Mouse (Mus musculus): ENCODE data around the gene Mreg. TPM values are rescaled to one million over a fixed set of nuclear protein-coding genes. Genes with fewer than 3 reads are reported as not detected.

The Mreg gene
- total RNA-seq, 2 experiments from 2014 or later: 30.2 to 31.0 TPM

GRCm38 (mm10) chr1:72198142-72198806 is 13.8 kb downstream of the Mreg start:
- DNase-seq: no peak
- intact Hi-C loops (cut with DNase I): no loop called here

- intact Hi-C loops (cut with DNase I): no loop called here
Observed at GRCm38 (mm10) chr1:72196626-72197359, 15.3 kb downstream of the Mreg start.

GRCm38 (mm10) chr1:72196123-72196522 is 16.0 kb downstream of the Mreg start:
- DNase-seq: no peak
- intact Hi-C loops (cut with DNase I): no loop called here

More at GRCm38 (mm10) chr1:72196626-72197359, 15.3 kb downstream of the Mreg start:
- no peak for DNase-seq

GRCm38 (mm10) chr1:72191449-72191848 is 20.7 kb downstream of the Mreg start:
- no peak for DNase-seq
- intact Hi-C loops (cut with DNase I): no loop called here

GRCm38 (mm10) chr1:72188142-72188738 is 23.9 kb downstream of the Mreg start:
- no peak for DNase-seq
- intact Hi-C loops (cut with DNase I): no loop called here

GRCm38 (mm10) chr1:72187486-72187885 is 24.6 kb downstream of the Mreg start:
- intact Hi-C loops (cut with DNase I): no loop called here
- DNase-seq: no peak

GRCm38 (mm10) chr1:72186151-72186550 is 26.0 kb downstream of the Mreg start:
- no peak for DNase-seq
- intact Hi-C loops (cut with DNase I): no loop called here

- no peak for DNase-seq
- intact Hi-C loops (cut with DNase I): no loop called here
Observed at GRCm38 (mm10) chr1:72183554-72183953, 28.6 kb downstream of the Mreg start.

GRCm38 (mm10) chr1:72182930-72183499 is 29.1 kb downstream of the Mreg start:
- intact Hi-C loops (cut with DNase I): no loop called here
- DNase-seq: peak; percentile 54 to 67

- intact Hi-C loops (cut with DNase I): no loop called here
- no peak for DNase-seq
Observed at GRCm38 (mm10) chr1:72179947-72180346, 32.2 kb downstream of the Mreg start.

- intact Hi-C loops (cut with DNase I): no loop called here
- DNase-seq: peak in 1 of 2 experiments; percentile 21
Observed at GRCm38 (mm10) chr1:72176239-72176638, 35.9 kb downstream of the Mreg start.

- DNase-seq: no peak
- intact Hi-C loops (cut with DNase I): no loop called here
Observed at GRCm38 (mm10) chr1:72174183-72174582, 37.9 kb downstream of the Mreg start.

GRCm38 (mm10) chr1:72173402-72174051 is 38.6 kb downstream of the Mreg start:
- DNase-seq: no peak
- intact Hi-C loops (cut with DNase I): no loop called here

GRCm38 (mm10) chr1:72172788-72173187 is 39.3 kb downstream of the Mreg start:
- no peak for DNase-seq
- intact Hi-C loops (cut with DNase I): no loop called here

GRCm38 (mm10) chr1:72171001-72171860 is 40.9 kb downstream of the Mreg start:
- peak; percentile 20 to 38 for DNase-seq
- intact Hi-C loops (cut with DNase I): no loop called here

- no peak for DNase-seq
- intact Hi-C loops (cut with DNase I): no loop called here
Observed at GRCm38 (mm10) chr1:72167024-72167423, 45.1 kb downstream of the Mreg start.

- intact Hi-C loops (cut with DNase I): no loop called here
- no peak for DNase-seq
Observed at GRCm38 (mm10) chr1:72166468-72166814, 45.7 kb downstream of the Mreg start.

GRCm38 (mm10) chr1:72165723-72166467 is 46.2 kb downstream of the Mreg start:
- intact Hi-C loops (cut with DNase I): no loop called here
- DNase-seq: no peak

- DNase-seq: no peak
- intact Hi-C loops (cut with DNase I): no loop called here
Observed at GRCm38 (mm10) chr1:72160321-72160720, 51.8 kb downstream of the Mreg start.

All from heart, postnatal 10 days (tissue).